Mouse (Mus musculus) liver, postnatal 0 days (tissue): ENCODE measurements at regions not wholly inside any gene's neighbourhood (a gene's known extent, or its start where the extent isn't known, plus 50 kb on each side); places are given as distances from the start of the nearest gene placed in this dataset.
A peak's percentile ranks its signal among the peaks of the same experiment; 100 is the strongest.

Source experiments
- ATAC-seq: fragments of 200-750 bp; cut with Nextera tagmentation; 2 replicates; pipeline ENCODE4 v1.8.0; 2017; ENCODE audit warnings: mild to moderate bottlenecking, moderate library complexity
- DNase-seq: peaks from one replicate; pipeline ENCODE4 v3.0.0-alpha.2; 2016
- H3K27ac ChIP-seq: fragments of 300-500 bp; sonication (generic); 2 replicates; pipeline ENCODE4 v1.5.1; 2014; ENCODE audit warnings: antibody characterized with exemption, moderate library complexity, mild to moderate bottlenecking, low read depth
- H3K27me3 ChIP-seq: fragments of 300-500 bp; sonication (generic); 2 replicates; pipeline ENCODE4 v1.6.1; 2014; ENCODE audit warnings: low read length, control low read depth, mixed read lengths; ENCODE audit not compliant: insufficient read depth
- H3K36me3 ChIP-seq: fragments of 300-500 bp; sonication (generic); replicated peaks from 2 replicates; pipeline ENCODE4 v1.6.1; 2014; ENCODE audit warnings: mild to moderate bottlenecking, control low read depth, low read length, moderate library complexity, mixed read lengths; ENCODE audit not compliant: insufficient read depth
- H3K4me1 ChIP-seq: fragments of 300-500 bp; sonication (generic); 2 replicates; pipeline ENCODE4 v1.6.1; 2014; ENCODE audit warnings: antibody characterized with exemption, mild to moderate bottlenecking, control low read depth; ENCODE audit not compliant: insufficient read depth
- H3K4me2 ChIP-seq: fragments of 300-500 bp; sonication (generic); 2 replicates; pipeline ENCODE4 v1.6.1; 2014; ENCODE audit warnings: low read depth, mild to moderate bottlenecking, low read length, moderate library complexity, mixed read lengths
- H3K4me3 ChIP-seq: fragments of 300-500 bp; sonication (generic); 2 replicates; pipeline ENCODE4 v1.5.1; 2014; ENCODE audit warnings: low read depth, low read length
- H3K9ac ChIP-seq: fragments of 300-500 bp; sonication (generic); replicated peaks from 2 replicates; pipeline ENCODE4 v1.6.1; 2014; ENCODE audit warnings: mild to moderate bottlenecking, moderate library complexity
- H3K9me3 ChIP-seq: fragments of 300-500 bp; sonication (generic); 2 replicates; pipeline ENCODE4 v1.6.1; 2016; ENCODE audit warnings: mild to moderate bottlenecking, control low read depth, low read length, mixed read lengths
- CTCF ChIP-seq: sonication (generic); IDR thresholded peaks from 2 replicates; pipeline ENCODE4 v1.5.1; 2016; ENCODE audit warnings: antibody characterized with exemption, low read depth
- EP300 ChIP-seq: IDR thresholded peaks from 2 replicates; pipeline ENCODE4 v1.6.1; 2016; ENCODE audit warnings: antibody characterized with exemption, low read depth, mild to moderate bottlenecking
- WGBS: fragments of 180-500 bp; shearing (Covaris S2); extraction: QIAGEN DNeasy Blood & Tissue Kit; methylation state at CpG from one replicate; pipeline ENCODE4 v1.1.7; 2014; ENCODE audit not compliant: insufficient replicate concordance; 5-methylcytosine and 5-hydroxymethylcytosine counted together

GRCm38 (mm10) chr5:129406259-129406658 lies 94.8 kb upstream of the Sfswap start:
- no peaks in the 10 kb centered on the region for H3K36me3 ChIP-seq
- WGBS: 39% methylated on average over 4 of the region's 4 CpGs
- TF ChIP-seq EP300 (no peak), CTCF (no peak)
- no peak overlapping the region for H3K4me2 ChIP-seq
- no peak for ATAC-seq
- H3K9ac ChIP-seq: no peak overlapping the region
- H3K27ac ChIP-seq: no peak overlapping the region
- H3K27me3 ChIP-seq: no peaks in the 10 kb centered on the region
- no peak for DNase-seq
- H3K4me3 ChIP-seq: no peak overlapping the region
- no peaks in the 10 kb centered on the region for H3K9me3 ChIP-seq
- no peaks in the 10 kb centered on the region for H3K4me1 ChIP-seq

GRCm38 (mm10) chr5:129409440-129410004 lies 91.5 kb upstream of the Sfswap start:
- Histone ChIP-seq H3K4me2 (no peak overlapping the region), H3K9me3 (no peaks in the 10 kb centered on the region), H3K36me3 (no peaks in the 10 kb centered on the region), H3K9ac (no peak overlapping the region), H3K27me3 (no peaks in the 10 kb centered on the region), H3K27ac (no peak overlapping the region), H3K4me1 (no peaks in the 10 kb centered on the region), H3K4me3 (no peak overlapping the region)
- WGBS: 69% methylated on average over 14 of the region's 14 CpGs
- ATAC-seq (no peak), DNase-seq (no peak)
- TF ChIP-seq CTCF (no peak), EP300 (no peak)

DNA sequence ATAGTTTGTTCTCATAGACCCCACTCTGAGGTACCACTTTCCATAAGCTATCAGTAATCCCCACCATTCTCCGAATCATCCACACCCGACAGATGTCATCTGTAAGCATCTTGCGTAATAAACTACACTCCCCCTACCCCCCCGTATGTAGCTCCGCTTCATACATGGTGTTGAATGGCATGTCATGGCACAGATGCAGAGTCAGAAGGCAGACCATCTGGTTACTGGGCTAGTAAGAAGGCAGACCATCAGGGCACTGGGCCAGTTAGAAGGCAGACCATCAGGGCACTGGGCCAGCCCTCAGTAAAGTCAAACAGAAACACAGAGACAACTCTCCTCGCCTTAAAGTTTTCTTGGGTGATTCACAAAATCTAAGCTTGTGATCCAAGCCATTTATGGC lies 88.9 kb upstream of the Sfswap start:
- no peaks in the 10 kb centered on the region for H3K27me3 ChIP-seq
- no peak overlapping the region for H3K9ac ChIP-seq
- DNase-seq (no peak), ATAC-seq (no peak)
- TF ChIP-seq EP300 (no peak), CTCF (no peak)
- WGBS: 78% methylated on average over 6 of the region's 6 CpGs
- no peaks in the 10 kb centered on the region for H3K4me1 ChIP-seq
- H3K36me3 ChIP-seq: no peaks in the 10 kb centered on the region
- H3K4me2 ChIP-seq: no peak overlapping the region
- no peak overlapping the region for H3K27ac ChIP-seq
- H3K4me3 ChIP-seq: no peak overlapping the region
- H3K9me3 ChIP-seq: no peaks in the 10 kb centered on the region

GRCm38 (mm10) chr5:129414960-129415706 lies 85.9 kb upstream of the Sfswap start:
- H3K27ac ChIP-seq: no peak overlapping the region

GRCm38 (mm10) chr5:129416425-129416824 lies 84.6 kb upstream of the Sfswap start:
- WGBS: 29% methylated on average over 3 of the region's 3 CpGs
- no peaks in the 10 kb centered on the region for H3K4me1 ChIP-seq
- DNase-seq: no peak
- H3K9me3 ChIP-seq: no peaks in the 10 kb centered on the region
- H3K27ac ChIP-seq: no peak overlapping the region
- no peak for TF ChIP-seq EP300
- no peak for TF ChIP-seq CTCF
- H3K4me3 ChIP-seq: no peak overlapping the region
- no peak overlapping the region for H3K9ac ChIP-seq
- ATAC-seq: no peak
- H3K27me3 ChIP-seq: no peaks in the 10 kb centered on the region
- no peaks in the 10 kb centered on the region for H3K36me3 ChIP-seq
- H3K4me2 ChIP-seq: no peak overlapping the region

More at GRCm38 (mm10) chr5:129414960-129415706, 85.9 kb upstream of the Sfswap start:
- no peak for ATAC-seq
- H3K36me3 ChIP-seq: no peaks in the 10 kb centered on the region
- WGBS: 42% methylated on average over 12 of the region's 12 CpGs
- H3K27me3 ChIP-seq: no peaks in the 10 kb centered on the region
- no peak overlapping the region for H3K4me2 ChIP-seq
- no peaks in the 10 kb centered on the region for H3K4me1 ChIP-seq
- H3K4me3 ChIP-seq: no peak overlapping the region
- no peak for DNase-seq
- TF ChIP-seq CTCF: peak; percentile 14; the same call in 1 of the 2 replicates
- no peak for TF ChIP-seq EP300
- no peak overlapping the region for H3K9ac ChIP-seq
- no peaks in the 10 kb centered on the region for H3K9me3 ChIP-seq

- DNase-seq: no peak
- Histone ChIP-seq H3K9ac (no peak overlapping the region), H3K9me3 (no peaks in the 10 kb centered on the region), H3K36me3 (no peaks in the 10 kb centered on the region), H3K27me3 (no peaks in the 10 kb centered on the region), H3K4me3 (no peak overlapping the region), H3K27ac (no peak overlapping the region), H3K4me2 (no peak overlapping the region), H3K4me1 (no peaks in the 10 kb centered on the region)
- no peak for ATAC-seq
- 82% methylated on average over 3 of the region's 3 CpGs for WGBS
- TF ChIP-seq EP300 (no peak), CTCF (no peak)
Measured at GRCm38 (mm10) chr5:129417516-129417915, 83.5 kb upstream of the Sfswap start.
